Mouse (Mus musculus): ENCODE data around the gene Stoml1. TPM values are rescaled to one million over a fixed set of nuclear protein-coding genes. Genes with fewer than 3 reads are reported as not detected.

The Stoml1 gene
- total and polyA plus RNA-seq, 2 experiments, result 5.4 to 8.1 TPM

- no peak overlapping the region for H3K4me3 ChIP-seq (ENCODE audit: insufficient read depth, low read depth, low read length)
- no peak overlapping the region for H3K27ac ChIP-seq (replicated peaks; ENCODE audit: insufficient read depth, low read depth, low read length)
- 62% methylated on average over 5 of the region's 5 CpGs for WGBS
Observed at GRCm38 (mm10) chr9:58276346-58276745, 23.4 kb downstream of the Stoml1 start.

GRCm38 (mm10) chr9:58278313-58278712 is 25.3 kb downstream of the Stoml1 start:
- H3K4me3 ChIP-seq (ENCODE audit: insufficient read depth, low read depth, low read length), result no peak overlapping the region
- no peak overlapping the region for H3K27ac ChIP-seq (replicated peaks; ENCODE audit: insufficient read depth, low read depth, low read length)
- TF ChIP-seq POLR2A (IDR thresholded peaks at IDR 0.05; ENCODE audit: extremely low read depth, insufficient read depth, low read length) (no peak), CTCF (IDR thresholded peaks at IDR 0.05; ENCODE audit: low read depth, low read length) (no peak)
- no peak for DNase-seq (ENCODE audit: extremely low read depth, low read depth, low spot score)
- no peaks in the 10 kb centered on the region for H3K79me2 ChIP-seq (ENCODE audit: control insufficient read depth, insufficient read depth, low read length)
- H3K36me3 ChIP-seq (ENCODE audit: control insufficient read depth, insufficient read depth, low read length), result no peaks in the 10 kb centered on the region
- WGBS, result 95% methylated on average over 4 of the region's 4 CpGs
- no peaks in the 10 kb centered on the region for H3K27me3 ChIP-seq (ENCODE audit: control insufficient read depth, insufficient read depth, low read length)
- no peak overlapping the region for H3K9ac ChIP-seq (ENCODE audit: low read depth, low read length)
- peaks cover 9% of the 10 kb centered on the region; the same call in 1 of the 2 replicates for H3K4me1 ChIP-seq (ENCODE audit: control insufficient read depth, insufficient read depth, low read length)

More at GRCm38 (mm10) chr9:58276346-58276745, 23.4 kb downstream of the Stoml1 start:
- DNase-seq (ENCODE audit: extremely low read depth, low read depth, low spot score), result peak; percentile 40
- H3K4me1 ChIP-seq (ENCODE audit: control insufficient read depth, insufficient read depth, low read length), result peaks cover 9% of the 10 kb centered on the region; the same call in 1 of the 2 replicates
- no peaks in the 10 kb centered on the region for H3K79me2 ChIP-seq (ENCODE audit: control insufficient read depth, insufficient read depth, low read length)
- H3K9ac ChIP-seq (ENCODE audit: low read depth, low read length), result no peak overlapping the region
- no peaks in the 10 kb centered on the region for H3K36me3 ChIP-seq (ENCODE audit: control insufficient read depth, insufficient read depth, low read length)
- no peak for TF ChIP-seq CTCF (IDR thresholded peaks at IDR 0.05; ENCODE audit: low read depth, low read length)
- no peak for TF ChIP-seq POLR2A (IDR thresholded peaks at IDR 0.05; ENCODE audit: extremely low read depth, insufficient read depth, low read length)
- H3K27me3 ChIP-seq (ENCODE audit: control insufficient read depth, insufficient read depth, low read length), result no peaks in the 10 kb centered on the region

GRCm38 (mm10) chr9:58278821-58279723 is 26.1 kb downstream of the Stoml1 start:
- no peak for TF ChIP-seq POLR2A (IDR thresholded peaks at IDR 0.05; ENCODE audit: extremely low read depth, insufficient read depth, low read length)
- TF ChIP-seq CTCF (IDR thresholded peaks at IDR 0.05; ENCODE audit: low read depth, low read length), result no peak
- no peaks in the 10 kb centered on the region for H3K36me3 ChIP-seq (ENCODE audit: control insufficient read depth, insufficient read depth, low read length)
- no peaks in the 10 kb centered on the region for H3K27me3 ChIP-seq (ENCODE audit: control insufficient read depth, insufficient read depth, low read length)
- no peak overlapping the region for H3K4me3 ChIP-seq (ENCODE audit: insufficient read depth, low read depth, low read length)
- no peak for DNase-seq (ENCODE audit: extremely low read depth, low read depth, low spot score)
- 83% methylated on average over 4 of the region's 4 CpGs for WGBS
- no peaks in the 10 kb centered on the region for H3K79me2 ChIP-seq (ENCODE audit: control insufficient read depth, insufficient read depth, low read length)
- H3K4me1 ChIP-seq (ENCODE audit: control insufficient read depth, insufficient read depth, low read length), result peaks cover 9% of the 10 kb centered on the region; the same call in 1 of the 2 replicates
- no peak overlapping the region for H3K9ac ChIP-seq (ENCODE audit: low read depth, low read length)
- no peak overlapping the region for H3K27ac ChIP-seq (replicated peaks; ENCODE audit: insufficient read depth, low read depth, low read length)

GRCm38 (mm10) chr9:58279780-58280179 is 26.8 kb downstream of the Stoml1 start:
- H3K4me3 ChIP-seq (ENCODE audit: insufficient read depth, low read depth, low read length), result no peak overlapping the region
- H3K79me2 ChIP-seq (ENCODE audit: control insufficient read depth, insufficient read depth, low read length), result no peaks in the 10 kb centered on the region
- TF ChIP-seq CTCF (IDR thresholded peaks at IDR 0.05; ENCODE audit: low read depth, low read length) (no peak), POLR2A (IDR thresholded peaks at IDR 0.05; ENCODE audit: extremely low read depth, insufficient read depth, low read length) (no peak)
- no peak for DNase-seq (ENCODE audit: extremely low read depth, low read depth, low spot score)
- H3K9ac ChIP-seq (ENCODE audit: low read depth, low read length), result no peak overlapping the region
- H3K27me3 ChIP-seq (ENCODE audit: control insufficient read depth, insufficient read depth, low read length), result no peaks in the 10 kb centered on the region
- WGBS, result 81% methylated on average over 5 of the region's 5 CpGs
- H3K36me3 ChIP-seq (ENCODE audit: control insufficient read depth, insufficient read depth, low read length), result no peaks in the 10 kb centered on the region
- H3K4me1 ChIP-seq (ENCODE audit: control insufficient read depth, insufficient read depth, low read length), result peaks cover 7% of the 10 kb centered on the region; the same call in 1 of the 2 replicates
- no peak overlapping the region for H3K27ac ChIP-seq (replicated peaks; ENCODE audit: insufficient read depth, low read depth, low read length)

- H3K9ac ChIP-seq (ENCODE audit: low read depth, low read length), result no peak overlapping the region
Observed at GRCm38 (mm10) chr9:58280259-58281109, 27.5 kb downstream of the Stoml1 start.

More at GRCm38 (mm10) chr9:58280259-58281109, 27.5 kb downstream of the Stoml1 start:
- no peaks in the 10 kb centered on the region for H3K27me3 ChIP-seq (ENCODE audit: control insufficient read depth, insufficient read depth, low read length)
- no peaks in the 10 kb centered on the region for H3K36me3 ChIP-seq (ENCODE audit: control insufficient read depth, insufficient read depth, low read length)
- TF ChIP-seq CTCF (IDR thresholded peaks at IDR 0.05; ENCODE audit: low read depth, low read length), result peak; percentile 52
- no peak for TF ChIP-seq POLR2A (IDR thresholded peaks at IDR 0.05; ENCODE audit: extremely low read depth, insufficient read depth, low read length)
- 37% methylated on average over 9 of the region's 9 CpGs for WGBS
- no peak overlapping the region for H3K4me3 ChIP-seq (ENCODE audit: insufficient read depth, low read depth, low read length)
- H3K79me2 ChIP-seq (ENCODE audit: control insufficient read depth, insufficient read depth, low read length), result no peaks in the 10 kb centered on the region
- peaks cover 7% of the 10 kb centered on the region; the same call in 1 of the 2 replicates for H3K4me1 ChIP-seq (ENCODE audit: control insufficient read depth, insufficient read depth, low read length)
- no peak overlapping the region for H3K27ac ChIP-seq (replicated peaks; ENCODE audit: insufficient read depth, low read depth, low read length)
- DNase-seq (ENCODE audit: extremely low read depth, low read depth, low spot score), result peak; percentile 84
